Mouse (Mus musculus) erythroid progenitor cell, adult 5-6 weeks (primary cell): ENCODE measurements around the gene Gm47995. TPM values are rescaled to one million over a fixed set of nuclear protein-coding genes. Genes with fewer than 3 reads are reported as not detected.
"Not testable (repeated sequence)": the region's sequence is repeated elsewhere in the genome, so short reads cannot be mapped to it uniquely, and the experiment has no call there.

Experiments
- ATAC-seq: replicated peaks from 2 replicates; pipeline ENCODE4 v1.8.0; 2016; ENCODE audit warnings: moderate number of reproducible peaks, mild to moderate bottlenecking, moderate TSS enrichment, inconsistent platforms; ENCODE audit not compliant: poor library complexity, low FRiP score, severe bottlenecking
- total RNA-seq, 2 experiments: library from RNA; stranded (forward) in 1 of 2; stranded (reverse) in 1 of 2; fragments of 150-400 nt in 1 of 2; fragments of 186-747, 209-891 nt in 1 of 2; gene quantifications; 2 replicates each; pipeline versions ENCODE4 v1.2.3 to v1.2.4; 2015 to 2017; ENCODE audit warnings: low replicate concordance in 2 of 2

Gene Gm47995
- total RNA-seq (2015; ENCODE audit: low replicate concordance): not detected in 2 replicates
- 5.4 TPM in 1 of 2 replicates, not detected in the other for total RNA-seq (2017; ENCODE audit: low replicate concordance)

DNA sequence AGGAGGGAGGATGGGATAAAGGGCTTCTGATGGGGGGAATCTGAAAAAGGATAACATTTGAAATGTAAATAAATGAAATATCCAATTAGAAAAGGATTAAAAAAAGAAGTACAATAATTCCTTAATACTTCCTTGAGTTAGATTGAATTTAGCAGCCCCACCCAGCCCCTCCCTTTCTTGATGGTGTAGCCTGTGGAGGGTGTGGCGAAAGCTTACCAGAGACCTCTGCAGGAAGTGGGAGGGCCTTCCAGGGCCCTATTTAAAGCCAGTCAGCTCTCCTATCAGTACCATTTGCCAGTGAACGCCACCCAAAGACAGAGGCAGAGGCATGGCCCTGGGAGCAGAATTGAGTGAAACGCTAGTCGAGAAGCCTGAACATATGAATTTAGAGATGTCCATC is at the start of gene Gm47995:
Gm47995 (plus strand) TSS at position 329 of the 400 bp plus-strand sequence.
- ATAC-seq: peak; percentile 71

- ATAC-seq: no peak
Measured at GRCm38 (mm10) chr1:151150211-151150610, 48.0 kb upstream of the Gm47995 start.

DNA sequence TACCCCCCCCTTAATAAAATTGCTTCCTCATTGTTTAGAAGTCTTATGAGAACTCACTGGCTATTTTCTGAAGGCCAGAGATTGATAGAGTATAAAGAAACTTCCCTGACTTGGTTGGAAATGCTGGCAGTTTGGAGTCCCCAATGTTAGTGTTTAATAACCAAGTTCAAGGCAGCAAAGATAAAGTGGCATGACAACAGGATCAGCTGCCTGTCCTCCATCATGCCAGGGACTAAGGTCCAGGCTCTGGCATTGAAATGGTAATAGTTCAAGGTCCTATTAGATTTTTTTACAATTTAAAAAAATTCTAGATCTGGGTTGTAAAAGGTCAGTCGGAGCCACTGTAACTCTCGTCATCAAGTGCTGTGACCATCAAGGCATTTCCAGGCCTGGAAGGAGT is 47.2 kb upstream of the Gm47995 start:
- ATAC-seq: no peak

GRCm38 (mm10) chr1:151153056-151153652 is 45.1 kb upstream of the Gm47995 start:
- ATAC-seq: no peak

- not testable (repeated sequence) for ATAC-seq
Measured at GRCm38 (mm10) chr1:151154131-151154530, 44.1 kb upstream of the Gm47995 start.

DNA sequence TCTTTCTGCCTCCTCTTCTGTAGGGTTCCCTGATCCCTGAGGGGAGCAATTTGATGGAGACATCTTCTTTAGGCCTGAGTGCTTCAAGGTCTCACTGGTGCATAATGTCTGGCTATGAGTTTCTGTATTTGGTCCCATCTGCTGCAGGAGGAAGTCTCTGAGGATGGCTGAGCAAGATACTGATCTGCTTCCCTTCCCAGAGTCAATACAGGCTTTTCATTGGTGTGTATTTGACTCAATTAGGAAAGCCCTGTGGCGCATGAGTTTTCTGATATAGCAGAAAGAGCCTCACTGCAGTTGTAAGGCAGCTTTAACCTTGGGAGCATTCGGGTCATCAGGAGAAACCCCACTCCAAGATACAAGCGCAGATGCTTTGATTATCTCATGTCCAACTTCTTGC is 42.1 kb upstream of the Gm47995 start:
- no peak for ATAC-seq

GRCm38 (mm10) chr1:151156777-151157632 is 41.2 kb upstream of the Gm47995 start:
- no peak for ATAC-seq

DNA sequence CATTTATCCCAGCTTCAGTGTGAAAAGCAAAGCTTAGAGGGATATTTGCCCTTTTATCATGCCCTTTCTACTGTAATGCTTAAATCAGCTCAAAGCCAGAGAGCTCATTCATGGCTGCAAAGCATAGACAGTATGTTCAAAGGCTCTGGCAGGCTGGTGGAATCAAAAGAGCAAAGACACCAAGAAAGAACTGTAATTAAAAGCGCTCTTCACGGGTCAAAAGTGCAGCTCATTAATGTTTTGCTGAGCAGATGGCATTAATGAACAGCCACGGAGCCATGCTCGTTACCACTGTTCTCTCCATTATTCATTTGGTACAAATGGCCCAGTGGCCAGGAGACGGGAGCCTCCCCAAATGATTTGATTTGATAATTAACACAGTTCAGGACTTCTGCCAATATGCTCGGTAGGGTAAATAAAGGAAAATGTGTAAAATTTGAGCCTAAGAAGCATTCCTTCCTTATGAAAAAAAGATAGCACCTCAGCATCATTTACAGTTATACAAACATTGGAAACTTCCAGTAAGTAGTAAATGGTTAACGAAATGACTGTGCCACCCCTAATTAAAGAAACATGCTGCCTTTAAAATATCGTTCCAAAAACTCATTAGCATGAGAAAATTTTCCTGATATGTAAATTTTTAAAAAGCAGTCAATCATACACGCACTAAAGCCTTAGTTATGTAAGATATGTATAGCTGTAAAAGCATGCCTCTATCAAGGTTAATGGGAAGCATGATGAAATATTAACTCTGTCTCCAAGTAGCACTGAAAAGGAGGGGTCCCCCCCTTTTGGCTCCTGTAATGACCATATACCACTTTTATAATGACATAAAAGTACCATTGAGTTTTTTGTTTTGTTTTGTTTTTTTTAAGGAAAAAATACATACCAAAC is 40.0 kb upstream of the Gm47995 start:
- no peak for ATAC-seq

- no peak for ATAC-seq
Measured at GRCm38 (mm10) chr1:151158857-151159510, 39.3 kb upstream of the Gm47995 start.

GRCm38 (mm10) chr1:151166031-151166430 is 32.2 kb upstream of the Gm47995 start:
- no peak for ATAC-seq

DNA sequence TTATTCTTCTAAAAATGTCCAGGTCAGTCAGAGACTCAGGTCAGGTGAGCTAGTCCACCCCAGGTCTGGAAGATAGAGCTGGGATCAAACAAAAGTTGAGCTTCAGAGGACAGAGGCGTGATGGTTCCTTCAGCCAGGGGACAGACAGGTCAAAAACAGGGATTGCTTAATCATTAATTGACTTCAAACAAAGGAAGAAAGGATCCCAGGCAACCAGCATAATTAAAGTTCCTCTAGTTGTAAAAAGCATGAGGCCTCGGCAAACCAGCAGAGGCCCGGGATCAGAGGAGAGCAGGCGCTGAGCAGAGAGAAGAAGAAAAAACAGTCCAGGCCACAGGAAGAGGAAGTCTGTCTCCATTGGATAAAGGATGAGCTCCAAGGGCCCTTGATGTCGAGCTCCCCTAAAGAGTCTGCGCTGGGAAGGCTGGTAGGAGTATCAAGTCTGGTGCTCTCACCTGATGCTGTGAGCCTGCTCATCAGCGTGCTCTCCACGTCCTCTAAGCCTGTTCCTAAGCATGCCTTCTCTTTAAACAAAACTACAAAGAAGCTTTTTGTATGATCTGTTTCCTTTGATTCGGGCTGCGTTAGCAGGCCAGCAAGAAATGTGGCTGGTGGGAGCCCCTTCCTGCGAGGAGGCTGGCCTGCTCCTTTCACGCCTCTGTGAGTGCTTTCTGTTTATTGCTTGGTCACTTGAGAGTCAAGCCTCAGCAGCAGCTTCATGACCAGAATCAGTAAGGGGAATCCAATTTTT is 30.8 kb upstream of the Gm47995 start:
- no peak for ATAC-seq

DNA sequence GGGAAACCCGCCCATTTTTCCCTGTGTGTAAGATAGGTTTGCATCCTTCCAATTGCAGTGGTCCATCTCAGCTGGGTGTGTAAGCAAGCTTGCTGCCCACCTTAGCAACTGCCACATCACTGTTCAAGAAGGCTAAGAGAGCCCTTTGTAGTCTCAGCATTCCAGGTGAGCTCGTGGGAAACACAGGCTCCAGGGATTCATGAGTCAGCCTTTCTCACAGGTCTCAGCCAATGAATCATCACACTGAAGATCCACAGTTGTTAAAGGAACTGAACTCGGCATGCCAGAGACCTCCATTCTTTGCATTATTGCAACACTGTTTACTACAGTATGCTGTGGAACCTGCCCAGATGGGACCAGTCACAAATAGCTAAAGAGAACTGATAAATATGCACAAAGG is 29.6 kb upstream of the Gm47995 start:
- no peak for ATAC-seq

- no peak for ATAC-seq
Measured at GRCm38 (mm10) chr1:151171572-151172461, 26.4 kb upstream of the Gm47995 start.

GRCm38 (mm10) chr1:151177030-151177936 is 21.0 kb upstream of the Gm47995 start:
- peak; percentile 94 for ATAC-seq

DNA sequence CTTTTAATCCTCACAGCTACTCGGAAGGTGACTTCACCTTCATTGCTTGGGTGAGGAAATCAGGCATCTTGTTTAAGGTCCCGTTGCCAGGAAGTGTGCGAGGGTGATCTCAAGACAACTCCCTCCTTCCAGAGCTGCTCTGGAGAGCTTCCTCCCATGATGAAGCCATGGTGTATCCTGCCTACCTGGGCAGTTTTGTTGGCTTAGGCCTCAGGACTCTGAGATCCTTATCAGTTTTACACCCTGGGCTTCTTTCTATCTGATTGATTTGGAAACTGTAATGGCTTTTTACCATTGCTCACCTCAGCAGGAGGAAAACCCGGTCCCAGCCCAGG is 20.3 kb upstream of the Gm47995 start:
- ATAC-seq: peak; percentile 73

GRCm38 (mm10) chr1:151178505-151179083 is 19.7 kb upstream of the Gm47995 start:
- ATAC-seq: no peak

GRCm38 (mm10) chr1:151180167-151180566 is 18.1 kb upstream of the Gm47995 start:
- ATAC-seq: no peak
